Mouse (Mus musculus): ENCODE results near the gene Usp40.
"Not testable (repeated sequence)": the region's sequence is repeated elsewhere in the genome, so short reads cannot be mapped to it uniquely, and the experiment has no call there.

- not testable (repeated sequence) for TF ChIP-seq CTCF (IDR thresholded peaks at IDR 0.05; ENCODE audit: borderline replicate concordance, control insufficient read depth, extremely low read depth, insufficient read depth, low read length, poor library complexity); POLR2A (IDR thresholded peaks at IDR 0.05; ENCODE audit: control insufficient read depth, extremely low read depth, insufficient read depth, low read length, poor library complexity)
Observed at GRCm38 (mm10) chr1:88043044-88043443, 34.7 kb upstream of the Usp40 start.
